Mouse (Mus musculus) embryonic stem cell, embryonic (primary cell): ENCODE data around the gene Rpl23a.

Experiments
- CTCF ChIA-PET, 4 experiments: fragments of 300-600 bp in 2 of 4; fragments of 350-600 bp in 2 of 4; sonication (Branson Sonifier 250); formaldehyde crosslinking; loops; one replicate each; lab custom pipeline; 2022; ENCODE audit warnings: inconsistent platforms in 2 of 4; lab: Charles Lee
- POLR2A ChIA-PET, 4 experiments: fragments of 300-600 bp in 2 of 4; fragments of 350-600 bp in 2 of 4; sonication (Branson Sonifier 250); formaldehyde crosslinking; loops; one replicate each; lab custom pipeline; 2022; ENCODE audit warnings: antibody characterized with exemption in 4 of 4, inconsistent platforms in 1 of 4; lab: Charles Lee

Rpl23a gene

DNA sequence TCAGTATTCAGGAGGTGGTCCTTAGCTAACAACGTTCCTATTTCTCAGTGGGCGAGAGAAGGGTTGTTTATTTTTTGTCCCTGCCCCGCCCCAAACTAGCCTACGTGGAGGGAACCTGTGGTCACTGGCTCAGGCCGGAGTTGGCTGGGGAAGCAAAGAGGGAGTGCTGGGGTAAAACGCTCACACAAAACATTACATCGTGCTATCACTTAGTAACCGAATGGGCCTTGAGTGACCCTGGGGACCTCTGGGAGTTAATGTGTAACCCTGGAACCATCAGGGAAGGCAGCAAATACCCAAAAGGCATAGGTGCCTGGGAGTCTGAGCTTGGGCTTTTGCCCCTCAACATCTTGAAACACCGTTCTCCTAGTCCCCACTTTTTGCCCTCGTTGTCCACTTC, 5.9 kb downstream of the Rpl23a start:
- ChIA-PET CTCF (interaction anchor here (0.5 to 3.6 kb wide), 23 partner anchors 10 to 351 kb away, joined by 3 to 35 read pairs (median 4); partner anchors contain the start of genes Dhrs13 (in 1 of the 4), Flot2 (in 1 of the 4) and Traf4 (in 1 of the 4)), POLR2A (interaction anchor here (0.7 to 16.1 kb wide), 55 partner anchors 9 to 350 kb away, joined by 3 to 461 read pairs (median 5); partner anchors contain the start of genes Eral1 (in 2 of the 4), Phf12 (in 2 of the 4), Rab34 (in 2 of the 4) and Traf4 (in 2 of the 4))

DNA sequence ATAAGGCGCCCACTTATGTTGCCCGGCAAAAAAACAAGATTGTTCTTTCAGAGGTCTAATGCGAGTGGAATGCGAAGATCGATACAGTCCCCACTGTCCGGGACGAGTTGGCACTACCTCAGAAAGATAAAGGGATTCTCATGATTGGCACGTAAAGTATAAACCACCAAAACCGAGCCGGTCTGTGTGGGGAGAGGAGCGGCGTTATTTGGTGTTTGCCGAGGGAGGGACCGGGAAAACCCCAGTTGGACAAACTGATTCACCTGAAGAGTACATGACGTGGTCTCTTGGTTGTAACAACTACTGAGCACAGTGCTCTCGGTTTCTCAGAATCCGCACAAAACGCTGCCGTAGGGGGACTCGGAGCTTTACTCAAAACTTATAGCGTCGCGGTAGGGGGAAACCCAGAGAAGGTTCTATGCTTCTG, 6.5 kb downstream of the Rpl23a start:
- CTCF ChIA-PET: interaction anchor here (0.6 to 3.6 kb wide), 26 partner anchors 10 to 351 kb away, joined by 3 to 35 read pairs (median 3); partner anchors contain the start of genes Flot2 (in 1 of the 4) and Traf4 (in 1 of the 4)
- POLR2A ChIA-PET: interaction anchor here (0.5 to 16.1 kb wide), 72 partner anchors 10 to 491 kb away, joined by 3 to 461 read pairs (median 4); partner anchors contain the start of genes Eral1 (in 3 of the 4), Phf12 (in 3 of the 4), Rab34 (in 2 of the 4) and Traf4 (in 2 of the 4)

DNA sequence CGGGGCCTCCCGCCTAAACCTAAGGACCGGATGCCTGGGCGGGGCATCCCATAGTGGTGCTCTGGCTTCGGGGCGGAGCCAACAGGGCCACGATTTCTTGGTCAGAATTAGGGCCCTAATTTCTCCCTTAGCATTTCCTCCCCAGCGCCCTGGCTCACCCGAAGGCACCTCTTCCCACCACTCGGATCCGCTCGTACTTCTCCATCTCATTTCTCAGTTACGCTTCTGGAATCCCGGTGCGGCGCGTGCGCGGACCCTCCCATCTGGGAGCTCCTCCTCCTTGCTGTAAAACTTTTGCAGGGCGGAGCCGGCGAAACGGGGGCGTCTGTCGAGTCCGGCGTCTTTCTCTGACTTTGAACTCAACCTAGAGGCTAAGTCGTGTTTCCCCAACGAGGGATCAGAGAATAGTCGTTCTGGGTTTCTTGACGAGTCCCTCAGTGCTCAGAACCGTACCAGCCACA, 7.0 kb downstream of the Rpl23a start, which contains the start of the genes Nek8 and Tlcd1:
TSS of gene Nek8 (minus strand) at position 274 of the 461 bp plus-strand sequence.
TSS of gene Tlcd1 (plus strand) at position 310 of the 461 bp plus-strand sequence.
- POLR2A ChIA-PET: interaction anchor here in 3 of 4 experiments (0.5 to 16.1 kb wide), 72 partner anchors 10 to 491 kb away, joined by 3 to 461 read pairs (median 4); partner anchors contain the start of genes Phf12 (in 3 of the 3), Eral1 (in 2 of the 3), Traf4 (in 2 of the 3) and Fam222b (in 1 of the 3)
- CTCF ChIA-PET: interaction anchor here (0.5 to 3.6 kb wide), 29 partner anchors 9 to 669 kb away, joined by 3 to 35 read pairs (median 3); partner anchors contain the start of genes Pigs (in 1 of the 4) and Traf4 (in 1 of the 4)

DNA sequence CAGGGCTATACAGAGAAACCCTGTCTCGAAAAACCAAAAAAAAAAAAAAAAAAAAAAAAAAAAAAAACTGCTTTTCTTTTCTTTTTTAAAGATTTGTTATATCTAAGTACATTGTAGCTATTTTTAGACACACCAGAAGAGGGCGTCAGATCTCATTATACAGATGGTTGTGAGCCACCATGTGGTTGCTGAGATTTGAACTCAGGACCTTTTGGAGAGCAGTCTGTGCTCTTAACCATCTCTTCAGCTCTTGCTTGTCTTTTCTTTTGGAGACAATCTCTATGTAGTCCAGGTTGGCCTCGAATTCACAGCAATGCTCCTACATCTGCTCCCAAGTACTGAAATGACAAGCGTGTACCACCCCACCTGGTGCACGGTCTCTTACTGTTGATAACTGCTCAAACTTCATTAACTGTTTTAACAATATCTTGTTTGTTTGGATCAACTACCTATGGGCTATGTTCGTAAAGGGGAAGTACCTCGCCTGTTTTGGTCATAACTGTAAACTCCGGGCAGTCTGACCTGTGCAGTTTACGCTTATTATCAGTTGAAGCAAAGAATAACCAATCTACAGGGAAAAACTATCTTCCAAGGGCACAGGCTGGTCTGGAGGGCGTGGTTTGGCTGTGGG, 7.5 kb downstream of the Rpl23a start:
- CTCF ChIA-PET: interaction anchor here in 3 of 4 experiments (0.5 to 3.6 kb wide), 31 partner anchors 9 to 668 kb away, joined by 3 to 35 read pairs (median 3); partner anchors contain the start of genes Pigs (in 1 of the 3) and Traf4 (in 1 of the 3)
- POLR2A ChIA-PET: interaction anchor here in 3 of 4 experiments (0.6 to 19.7 kb wide), 73 partner anchors 3 to 490 kb away, joined by 3 to 461 read pairs (median 4); partner anchors contain the start of genes Phf12 (in 3 of the 3), Eral1 (in 2 of the 3), Rab34 (in 2 of the 3) and Rpl23a (in 2 of the 3)

DNA sequence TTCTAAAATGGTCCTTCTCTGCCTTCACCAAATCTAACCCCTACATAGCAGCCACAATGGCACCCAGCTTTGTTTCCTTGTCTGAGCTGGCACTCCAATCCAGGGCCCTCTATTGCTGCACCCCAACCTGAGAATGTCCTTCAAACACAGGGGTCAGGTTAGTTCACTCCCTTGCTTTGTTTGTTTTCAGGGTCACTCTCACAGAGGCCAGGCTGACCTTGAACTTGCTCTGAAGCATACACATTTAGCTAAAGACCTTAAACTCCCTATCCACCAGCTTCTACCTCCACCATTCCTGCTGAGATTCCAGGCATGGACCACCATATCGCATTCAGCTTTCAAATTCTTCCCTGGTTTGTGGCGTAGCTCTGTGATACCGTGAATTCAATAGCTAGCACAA, 8.9 kb downstream of the Rpl23a start:
- ChIA-PET POLR2A (interaction anchor here in 3 of 4 experiments (0.6 to 19.7 kb wide), 14 partner anchors 4 to 519 kb away, joined by 3 to 461 read pairs (median 4); partner anchors contain the start of genes Rpl23a (in 2 of the 3), Traf4 (in 2 of the 3), Nek8 (in 1 of the 3) and Pipox (in 1 of the 3)), CTCF (interaction anchor here in 2 of 4 experiments (0.7 to 2.3 kb wide), 4 partner anchors 9 to 1158 kb away, joined by 3 to 14 read pairs (median 5); partner anchors contain the start of gene Rpl23a (in 1 of the 2))

DNA sequence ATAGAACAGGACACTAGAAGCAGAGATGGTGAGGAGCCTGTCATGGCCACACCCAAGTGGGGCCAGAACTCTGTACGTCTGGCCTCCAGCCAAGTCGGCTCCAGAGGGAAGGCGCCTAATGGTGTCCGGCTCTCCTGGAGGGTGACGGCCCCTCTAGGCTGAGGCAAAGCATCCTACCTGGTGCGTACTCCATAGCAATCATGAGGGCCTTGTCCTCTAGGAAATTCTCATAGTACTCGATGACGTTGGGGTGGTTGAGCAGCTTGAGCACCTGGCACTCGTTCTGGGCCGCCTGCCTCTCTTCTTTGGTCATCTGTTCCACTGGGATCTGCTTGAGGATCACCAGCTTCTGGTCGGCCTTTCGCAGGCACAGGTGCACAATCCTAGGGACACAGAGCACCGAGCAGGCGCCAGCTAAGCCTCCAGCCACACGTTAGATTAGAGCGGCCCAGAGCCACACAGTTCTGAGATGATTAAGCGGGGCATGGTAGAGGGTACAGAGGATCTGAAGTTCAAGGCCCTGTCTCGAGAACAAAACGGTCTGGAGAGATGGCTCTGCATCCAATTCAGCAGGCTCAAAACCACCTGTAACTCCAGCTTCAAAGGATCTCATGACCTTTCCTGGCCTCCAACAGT, 10.5 kb downstream of the Rpl23a start:
- CTCF ChIA-PET: interaction anchor here (0.5 to 6.5 kb wide), 27 partner anchors 9 to 346 kb away, joined by 3 to 85 read pairs (median 6); partner anchors contain the start of genes Dhrs13 (in 1 of the 4), Eral1 (in 1 of the 4), Fam222b (in 1 of the 4) and Pigs (in 1 of the 4)
- POLR2A ChIA-PET: interaction anchor here in 3 of 4 experiments (0.6 to 19.7 kb wide), 13 partner anchors 6 to 691 kb away, joined by 3 to 461 read pairs (median 10); partner anchors contain the start of genes Nek8 (in 2 of the 3), Rpl23a (in 2 of the 3), Tlcd1 (in 2 of the 3) and Traf4 (in 2 of the 3)

DNA sequence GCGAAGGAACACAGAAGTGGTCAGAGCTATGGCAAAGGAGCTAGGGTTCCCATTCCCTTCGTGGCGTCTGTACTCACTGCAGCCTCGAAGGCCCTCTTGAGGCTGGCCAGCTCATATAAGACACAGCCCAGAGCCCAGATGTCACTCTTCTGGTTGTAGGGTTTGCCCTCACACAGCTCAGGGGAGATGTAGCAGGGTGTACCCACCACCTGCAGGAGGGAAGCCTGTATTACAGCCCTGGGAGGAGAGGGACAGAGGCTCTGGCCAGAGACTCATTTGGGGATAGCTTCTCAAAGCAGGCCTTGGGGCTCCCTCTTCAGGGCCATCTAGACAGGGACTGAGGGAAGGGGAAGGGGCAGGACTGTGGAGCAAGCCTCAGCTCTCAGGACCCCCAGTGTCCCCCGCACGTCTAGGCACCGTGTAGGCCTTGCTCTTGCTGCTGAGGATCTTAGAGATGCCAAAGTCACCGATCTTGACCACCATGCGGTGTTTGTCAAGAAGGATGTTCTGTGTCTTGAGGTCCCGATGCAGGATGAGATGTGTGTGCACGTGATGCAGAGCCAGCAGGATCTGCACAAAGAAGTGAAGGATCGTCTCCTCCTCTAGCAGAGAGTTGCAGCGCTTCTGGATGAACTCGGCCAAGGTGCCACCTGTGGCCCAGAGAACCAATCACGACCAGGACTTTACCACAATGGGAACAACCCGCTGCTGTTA, 11.2 kb downstream of the Rpl23a start:
- ChIA-PET CTCF (interaction anchor here (0.5 to 6.5 kb wide), 46 partner anchors 8 to 349 kb away, joined by 3 to 85 read pairs (median 4); partner anchors contain the start of genes Dhrs13 (in 1 of the 4), Eral1 (in 1 of the 4), Fam222b (in 1 of the 4) and Pigs (in 1 of the 4)), POLR2A (interaction anchor here (0.6 to 19.7 kb wide), 35 partner anchors 6 to 201 kb away, joined by 3 to 461 read pairs (median 4); partner anchors contain the start of genes Rpl23a (in 4 of the 4), Eral1 (in 2 of the 4), Nek8 (in 2 of the 4) and Tlcd1 (in 2 of the 4))

DNA sequence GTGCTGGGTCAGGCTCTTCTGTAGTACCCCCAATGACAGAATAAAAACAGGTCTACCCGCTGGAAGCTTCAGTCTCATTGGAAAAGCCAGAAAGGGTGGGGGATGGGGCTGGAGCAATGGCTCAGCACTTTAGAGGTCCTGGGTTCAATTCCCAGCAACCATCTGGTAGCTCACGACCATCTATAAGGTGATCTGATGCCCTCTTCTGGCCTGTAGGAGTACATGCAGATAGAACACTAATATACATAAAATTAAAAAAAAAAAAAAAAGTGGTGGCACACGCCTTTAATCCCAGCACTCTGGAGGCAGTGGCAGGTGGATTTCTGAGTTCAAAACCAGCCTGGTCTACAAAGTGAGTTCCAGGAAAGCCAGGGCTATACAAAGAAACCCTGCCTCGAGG, 12.1 kb downstream of the Rpl23a start:
- ChIA-PET CTCF (interaction anchor here (0.6 to 6.5 kb wide), 53 partner anchors 8 to 348 kb away, joined by 3 to 85 read pairs (median 4); partner anchors contain the start of genes Dhrs13 (in 1 of the 4), Eral1 (in 1 of the 4), Fam222b (in 1 of the 4) and Rpl23a (in 1 of the 4)), POLR2A (interaction anchor here (0.6 to 19.7 kb wide), 47 partner anchors 5 to 371 kb away, joined by 3 to 461 read pairs (median 4); partner anchors contain the start of genes Rpl23a (in 4 of the 4), Eral1 (in 2 of the 4), Nek8 (in 2 of the 4) and Tlcd1 (in 2 of the 4))

DNA sequence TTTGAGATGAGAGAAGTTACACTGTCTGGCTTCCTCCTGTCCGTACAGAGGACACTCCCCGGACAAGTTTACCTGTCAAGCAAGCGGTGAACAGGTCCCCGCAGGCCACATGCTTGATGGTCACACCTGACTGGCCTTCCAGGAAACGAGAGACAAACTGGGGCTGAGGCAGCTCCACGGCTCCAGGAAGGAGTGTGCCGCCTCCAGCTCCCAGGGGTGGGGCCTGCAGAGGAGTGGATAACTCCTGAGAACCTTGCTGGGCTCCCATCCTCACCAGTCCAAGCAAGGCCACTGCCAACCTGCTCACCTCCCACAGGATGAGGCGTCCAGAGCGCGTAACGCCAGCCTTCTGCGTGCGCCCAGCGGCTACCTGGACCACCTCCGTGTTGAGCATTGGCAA, 13.1 kb downstream of the Rpl23a start:
- CTCF ChIA-PET: interaction anchor here in 3 of 4 experiments (0.7 to 6.5 kb wide), 7 partner anchors 11 to 199 kb away, joined by 5 to 85 read pairs (median 12); no protein-coding TSS in a partner anchor
- POLR2A ChIA-PET: interaction anchor here in 3 of 4 experiments (1.1 to 19.7 kb wide), 10 partner anchors 8 to 186 kb away, joined by 3 to 461 read pairs (median 4); partner anchors contain the start of genes Nek8 (in 2 of the 3), Rpl23a (in 2 of the 3), Tlcd1 (in 2 of the 3) and Eral1 (in 1 of the 3)

DNA sequence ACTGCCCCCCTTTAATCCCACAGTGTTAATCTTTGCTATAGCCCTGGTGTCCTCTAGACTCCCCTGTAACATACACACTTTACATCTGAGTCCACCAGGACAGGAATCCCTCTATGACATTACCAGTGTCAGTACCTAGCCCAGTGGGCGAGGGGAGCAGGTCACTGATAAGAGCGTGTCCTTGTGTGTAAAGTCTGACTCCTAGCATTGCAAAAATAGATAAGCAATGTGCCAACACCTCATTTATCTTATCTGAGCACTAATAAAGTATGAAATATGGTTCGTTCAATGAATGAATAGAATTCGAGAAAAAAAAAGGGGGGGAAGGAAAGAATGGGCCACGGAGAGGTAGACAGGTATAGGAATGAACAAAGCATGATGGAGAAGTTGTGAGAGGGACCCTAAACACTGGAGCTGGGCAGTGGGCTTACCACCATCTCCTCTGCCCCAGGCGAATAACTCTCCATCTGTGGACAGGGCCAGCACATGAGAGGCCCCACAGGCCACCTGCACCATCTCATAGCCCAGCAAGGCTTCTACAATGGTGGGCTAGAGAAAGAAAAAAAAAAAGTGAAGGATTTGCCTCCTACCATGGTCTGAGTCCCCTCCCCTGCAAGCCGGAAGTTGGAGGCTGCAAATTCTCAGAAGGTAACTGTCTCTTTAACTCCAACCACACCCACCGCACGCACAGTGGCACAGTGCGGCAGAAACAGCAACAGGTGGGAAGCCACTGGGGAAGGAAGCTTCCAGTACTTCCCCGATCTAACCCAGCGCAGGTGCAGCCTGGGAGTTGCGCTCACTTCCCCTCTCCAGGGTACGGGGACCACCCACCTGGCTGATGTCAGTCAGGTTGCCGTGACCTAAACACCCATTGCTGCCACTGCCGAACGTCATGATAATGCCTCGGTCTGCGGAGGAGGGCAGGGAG, 14.6 kb downstream of the Rpl23a start:
- ChIA-PET CTCF (interaction anchor here in 3 of 4 experiments (0.5 to 6.5 kb wide), 7 partner anchors 8 to 257 kb away, joined by 3 to 85 read pairs (median 4); partner anchors contain the start of genes Eral1 (in 1 of the 3), Nek8 (in 1 of the 3) and Tlcd1 (in 1 of the 3)), POLR2A (interaction anchor here (0.5 to 19.7 kb wide), 24 partner anchors 9 to 187 kb away, joined by 3 to 461 read pairs (median 4); partner anchors contain the start of genes Nek8 (in 2 of the 4), Rpl23a (in 2 of the 4), Tlcd1 (in 2 of the 4) and Phf12 (in 1 of the 4))

DNA sequence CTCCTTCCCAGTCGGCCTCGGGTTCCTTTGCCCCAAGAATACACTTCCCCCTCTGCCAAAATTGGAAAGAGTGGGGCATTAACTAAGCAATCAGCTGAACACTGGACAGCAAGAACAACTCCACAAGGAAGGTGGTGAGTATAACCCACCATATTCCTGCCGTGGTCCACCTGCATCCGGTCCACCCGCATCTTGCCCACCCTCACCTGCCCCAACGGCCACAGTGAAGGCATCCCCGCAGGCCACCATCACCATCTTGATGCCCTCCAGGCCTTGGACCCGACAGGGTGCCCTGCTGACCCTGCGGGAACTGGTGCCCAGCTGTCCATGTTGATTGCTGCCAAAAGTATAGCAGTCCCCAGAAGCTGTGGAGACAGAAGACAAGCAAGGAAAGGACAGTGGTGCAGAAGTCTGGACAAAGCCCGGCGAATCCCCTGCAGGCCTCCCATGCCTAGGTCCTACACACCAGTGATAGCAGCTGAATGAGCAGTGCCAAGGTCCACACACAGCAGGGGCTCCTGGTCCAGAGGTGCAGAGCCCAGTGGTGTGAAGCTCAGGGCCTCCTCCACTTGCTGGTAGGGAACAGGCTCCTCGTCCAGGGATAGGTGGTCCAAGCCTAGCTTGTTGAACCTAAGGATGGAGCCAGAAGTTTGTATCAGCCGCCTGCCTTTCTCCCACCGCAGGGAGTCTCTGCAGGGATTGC, 16.0 kb downstream of the Rpl23a start:
- CTCF ChIA-PET: interaction anchor here in 2 of 4 experiments (0.7 to 6.5 kb wide), 10 partner anchors 8 to 214 kb away, joined by 3 to 85 read pairs (median 3); partner anchors contain the start of genes Nek8 (in 2 of the 2), Tlcd1 (in 2 of the 2), 2610507B11Rik (in 1 of the 2) and Eral1 (in 1 of the 2)
- POLR2A ChIA-PET: interaction anchor here (0.6 to 19.7 kb wide), 46 partner anchors 7 to 543 kb away, joined by 3 to 461 read pairs (median 4); partner anchors contain the start of genes Nek8 (in 3 of the 4), Rpl23a (in 3 of the 4), Tlcd1 (in 3 of the 4) and Eral1 (in 2 of the 4)

DNA sequence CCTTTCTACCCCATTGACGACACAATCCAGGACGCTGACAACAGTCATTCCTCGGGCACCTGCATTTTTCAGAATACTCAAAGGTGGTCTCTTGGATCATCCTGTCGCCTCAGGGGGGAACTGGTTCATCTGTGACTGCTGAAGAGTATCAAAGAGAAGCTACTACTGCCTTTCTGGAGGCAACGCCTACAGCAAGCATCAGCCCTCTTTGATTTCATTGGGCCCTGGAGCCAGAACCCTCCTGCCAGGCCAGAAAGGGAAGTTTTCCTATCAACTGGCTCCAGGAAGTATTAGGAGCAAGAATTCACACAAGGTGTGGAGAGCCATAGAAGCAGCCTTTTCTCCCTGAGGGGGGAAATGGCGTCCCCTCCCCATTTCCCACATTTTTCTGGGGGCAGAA, 16.7 kb downstream of the Rpl23a start:
- ChIA-PET CTCF (interaction anchor here in 2 of 4 experiments (0.6 to 5.2 kb wide), 11 partner anchors 10 to 213 kb away, joined by 3 to 28 read pairs (median 3); partner anchors contain the start of genes Nek8 (in 2 of the 2), Tlcd1 (in 2 of the 2) and 2610507B11Rik (in 1 of the 2)), POLR2A (interaction anchor here in 3 of 4 experiments (0.6 to 19.7 kb wide), 59 partner anchors 8 to 542 kb away, joined by 3 to 461 read pairs (median 4); partner anchors contain the start of genes Nek8 (in 3 of the 3), Rpl23a (in 3 of the 3), Tlcd1 (in 3 of the 3) and Eral1 (in 2 of the 3))

DNA sequence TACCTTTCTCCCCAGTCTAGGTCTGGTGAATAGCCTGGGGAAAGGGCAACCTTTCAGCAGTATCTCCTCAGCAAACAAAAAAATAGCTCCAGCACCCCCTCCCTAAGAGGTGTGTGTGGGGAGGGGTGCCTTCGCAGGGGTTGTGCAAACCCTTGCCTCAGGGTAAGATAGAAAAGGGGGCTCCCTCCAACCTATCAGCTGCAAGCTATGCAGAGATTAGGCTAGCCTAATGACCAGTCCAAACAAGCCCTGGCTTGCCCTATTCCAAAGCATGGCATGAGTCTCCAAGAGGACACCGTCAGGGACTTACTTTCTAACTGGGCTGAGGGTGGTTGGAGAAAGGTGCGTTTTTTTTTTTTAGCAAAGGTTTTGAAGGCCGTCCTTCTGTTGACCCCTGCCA, 17.2 kb downstream of the Rpl23a start:
- POLR2A ChIA-PET: interaction anchor here in 3 of 4 experiments (0.6 to 19.7 kb wide), 57 partner anchors 8 to 542 kb away, joined by 3 to 461 read pairs (median 4); partner anchors contain the start of genes Nek8 (in 3 of the 3), Rpl23a (in 3 of the 3), Tlcd1 (in 3 of the 3) and Eral1 (in 1 of the 3)

More for the DNA sequence above, 17.2 kb downstream of the Rpl23a start:
- CTCF ChIA-PET: interaction anchor here in 2 of 4 experiments (0.6 to 5.2 kb wide), 9 partner anchors 10 to 192 kb away, joined by 3 to 28 read pairs (median 3); partner anchors contain the start of genes Nek8 (in 2 of the 2), Tlcd1 (in 2 of the 2) and 2610507B11Rik (in 1 of the 2)
